In the genomic region with DNA sequence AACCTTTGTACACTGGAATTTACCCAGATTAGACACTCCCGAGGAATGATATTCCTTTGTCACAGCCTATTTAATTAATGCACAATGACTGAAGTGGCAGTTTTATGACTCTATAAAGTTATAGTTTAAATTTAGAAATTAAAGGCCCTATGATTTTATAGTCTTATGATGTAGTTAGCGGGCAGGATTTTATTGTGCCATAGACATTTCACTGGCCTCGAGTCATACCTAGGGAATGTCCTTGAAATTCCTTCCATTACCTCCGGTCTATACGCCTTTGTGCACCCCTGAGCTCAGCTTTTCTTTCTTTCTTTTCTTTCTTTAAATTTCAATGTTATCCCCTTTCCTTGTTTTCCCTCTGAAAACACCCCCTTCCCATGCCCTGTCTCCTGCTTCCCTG, we compare ENCODE assay signal across 16 mouse cellular contexts.
"Had no signal": no experiment of that assay in that cellular context is flagged by ENCODE, and none has a peak within 500 bp of the region (broad histone marks: within the 10 kb centered on the region; RNA-seq: fewer than 3 reads in every experiment).

No protein-coding gene starts in this region.

- H3K36me3 ChIP-seq: neural tube, embryonic 12.5 days; neural tube, embryonic 13.5 days; neural tube, embryonic 15.5 days; stomach, embryonic 15.5 days had no signal

- H3K4me1 ChIP-seq: neural tube, embryonic 12.5 days; neural tube, embryonic 13.5 days; neural tube, embryonic 15.5 days; stomach, embryonic 15.5 days had no signal

- DNase-seq: retina, postnatal 1 day; right cerebral cortex, adult 18-20 months; right cerebral cortex, postnatal 14 days; right cerebral cortex, postnatal 25 days; right cerebral cortex, postnatal 4 days; spleen, adult 18-20 months; thymus, adult 18-20 months; thymus, adult 2 months; thymus, postnatal 14 days; thymus, postnatal 25 days; thymus, postnatal 36 days had no signal

- H3K27me3 ChIP-seq: neural tube, embryonic 12.5 days; neural tube, embryonic 13.5 days; neural tube, embryonic 15.5 days; stomach, embryonic 15.5 days had no signal

- H3K27ac ChIP-seq: neural tube, embryonic 12.5 days; neural tube, embryonic 13.5 days; neural tube, embryonic 15.5 days; stomach, embryonic 15.5 days; stomach, postnatal 0 days had no signal

- H3K4me3 ChIP-seq: neural tube, embryonic 12.5 days; neural tube, embryonic 13.5 days; neural tube, embryonic 15.5 days; stomach, embryonic 15.5 days had no signal
